Mouse (Mus musculus): ENCODE measurements around the gene Colgalt1. TPM values are rescaled to one million over a fixed set of nuclear protein-coding genes. Genes with fewer than 3 reads are reported as not detected.

The Colgalt1 gene
- polyA plus RNA-seq, 1 experiment from 2014 or later: 58.5 TPM

DNA sequence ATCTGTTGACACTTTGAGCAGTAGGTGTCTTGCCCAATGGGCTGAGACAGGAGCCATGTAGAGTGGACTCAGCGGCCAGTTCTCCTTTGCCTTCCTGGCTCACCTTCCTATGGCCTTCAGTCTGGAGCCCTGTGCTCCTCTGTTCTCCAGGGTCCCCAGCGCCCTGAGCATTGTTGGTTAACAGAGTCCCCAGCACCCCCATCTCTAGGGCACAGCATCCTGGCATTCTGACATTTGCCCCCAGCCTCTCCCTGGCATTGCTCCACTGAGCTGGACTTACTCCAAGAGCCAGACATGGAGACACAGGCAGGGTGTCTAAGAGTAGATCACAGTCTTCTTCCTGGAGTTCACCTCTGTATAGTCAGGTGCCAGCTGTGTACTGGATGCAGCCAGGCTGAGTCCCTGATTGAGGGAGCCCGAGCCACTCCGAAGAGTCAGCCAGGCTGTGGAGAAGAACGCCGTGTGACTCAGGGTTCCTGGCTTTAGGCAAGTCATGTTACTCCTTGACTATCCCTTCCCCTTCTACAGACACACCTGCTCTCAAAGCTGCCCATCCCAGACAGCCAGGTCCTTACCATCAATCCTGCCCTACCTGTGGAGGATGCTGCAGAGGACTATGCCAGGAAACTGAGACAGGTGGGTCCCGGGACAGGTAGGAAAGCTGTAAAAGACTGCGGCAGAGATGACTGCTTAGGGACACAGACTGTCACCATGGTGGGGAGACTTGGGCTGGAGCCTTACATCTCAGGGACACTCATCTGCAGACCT, 17.1 kb upstream of the Colgalt1 start:
- no peak for DNase-seq (ENCODE audit: low spot score)
- Histone ChIP-seq H3K36me3 (peaks cover 19% of the 10 kb centered on the region), H3K4me3 (peak overlapping the region; percentile 91), H3K27me3 (ENCODE audit: insufficient read depth, poor library complexity, severe bottlenecking) (peaks cover 12% of the 10 kb centered on the region), H3K9me3 (no peaks in the 10 kb centered on the region), H3K4me1 (replicated peaks) (peaks cover 51% of the 10 kb centered on the region), H3K27ac (0 out of 2 replicates have a peak overlapping the region, but pooled peaks have one; percentile 99)
- 93% methylated on average over 8 of the region's 8 CpGs for WGBS

DNA sequence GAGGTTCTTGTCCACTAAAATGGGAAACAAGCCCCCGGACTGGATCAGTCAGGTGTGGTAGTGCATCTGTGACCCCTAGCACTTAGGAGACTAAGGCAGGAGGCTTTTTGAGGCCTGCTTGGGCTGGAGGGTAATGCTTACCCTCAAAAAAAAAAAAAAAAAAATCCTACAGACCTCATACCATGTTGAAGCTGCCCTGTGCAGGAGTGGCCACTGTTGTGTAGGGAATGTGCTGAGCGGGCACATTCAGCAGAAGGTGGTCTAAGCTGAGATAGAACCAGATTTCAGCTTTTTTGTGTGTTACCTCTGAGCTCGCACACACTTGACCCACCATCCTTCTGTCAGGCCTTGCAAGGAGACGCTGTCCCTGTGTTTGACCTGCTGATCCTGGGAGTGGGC, 16.5 kb upstream of the Colgalt1 start:
- H3K9me3 ChIP-seq: no peaks in the 10 kb centered on the region
- H3K27ac ChIP-seq: no peak overlapping the region
- H3K27me3 ChIP-seq (ENCODE audit: insufficient read depth, poor library complexity, severe bottlenecking): peaks cover 18% of the 10 kb centered on the region
- peaks cover 51% of the 10 kb centered on the region for H3K4me1 ChIP-seq (replicated peaks)
- H3K4me3 ChIP-seq: no peak overlapping the region
- H3K36me3 ChIP-seq: peaks cover 24% of the 10 kb centered on the region
- 97% methylated on average over 4 of the region's 4 CpGs for WGBS
- DNase-seq (ENCODE audit: low spot score): no peak

- Histone ChIP-seq H3K4me1 (replicated peaks) (peaks cover 47% of the 10 kb centered on the region), H3K4me3 (peak overlapping the region; percentile 16; the same call in 1 of the 2 replicates), H3K9me3 (no peaks in the 10 kb centered on the region), H3K36me3 (peaks cover 34% of the 10 kb centered on the region), H3K27ac (no peak overlapping the region), H3K27me3 (ENCODE audit: insufficient read depth, poor library complexity, severe bottlenecking) (peaks cover 22% of the 10 kb centered on the region)
- peak; percentile 88 for DNase-seq (ENCODE audit: low spot score)
- 11% methylated on average over 27 of the region's 27 CpGs for WGBS
Observed at GRCm38 (mm10) chr8:71595862-71596261, 14.9 kb upstream of the Colgalt1 start.

DNA sequence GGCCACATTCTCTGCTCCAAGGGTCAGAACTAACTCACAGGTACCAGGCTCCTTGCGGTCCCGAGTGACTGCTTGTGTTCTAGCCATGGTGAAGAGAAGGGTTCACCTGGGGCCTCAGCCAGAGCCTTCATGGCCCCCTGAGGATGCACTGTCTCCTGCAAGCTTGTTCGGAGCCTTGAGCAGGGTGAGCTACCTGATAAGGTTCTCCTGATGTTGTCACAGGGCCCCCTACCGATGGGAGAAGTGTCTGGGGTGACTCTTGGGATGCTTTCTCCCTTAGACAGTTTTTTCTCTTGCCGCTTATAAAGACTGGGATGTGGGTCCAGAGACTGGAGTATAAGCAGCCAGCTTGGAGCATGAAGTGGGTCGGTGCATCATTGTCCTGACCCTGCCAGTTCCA, 14.4 kb upstream of the Colgalt1 start:
- H3K4me3 ChIP-seq: no peak overlapping the region
- H3K4me1 ChIP-seq (replicated peaks): peaks cover 42% of the 10 kb centered on the region
- H3K36me3 ChIP-seq: peaks cover 34% of the 10 kb centered on the region
- WGBS: 61% methylated on average over 6 of the region's 6 CpGs
- H3K27me3 ChIP-seq (ENCODE audit: insufficient read depth, poor library complexity, severe bottlenecking): peaks cover 26% of the 10 kb centered on the region
- DNase-seq (ENCODE audit: low spot score): no peak
- H3K9me3 ChIP-seq: no peaks in the 10 kb centered on the region
- no peak overlapping the region for H3K27ac ChIP-seq

DNA sequence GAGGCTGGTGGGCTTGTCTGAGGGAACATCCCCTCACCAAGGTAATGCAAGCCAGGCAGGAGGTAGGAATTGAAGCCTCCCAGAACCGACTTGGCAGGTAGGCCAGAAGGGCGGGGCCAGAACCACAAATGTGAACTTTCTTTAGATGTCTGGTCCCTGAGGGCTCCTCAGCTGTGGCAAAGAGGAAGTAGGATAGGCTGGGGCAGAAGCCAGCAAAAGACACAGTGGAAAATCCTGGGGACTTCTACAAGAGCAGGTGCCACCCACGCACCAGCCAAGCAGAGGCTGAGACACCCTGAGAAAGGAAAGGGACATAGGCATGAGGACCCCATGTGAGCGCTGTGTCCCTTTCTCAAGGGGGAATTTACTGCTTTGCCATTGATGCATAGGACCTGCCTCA, 14.0 kb upstream of the Colgalt1 start:
- peaks cover 39% of the 10 kb centered on the region for H3K4me1 ChIP-seq (replicated peaks)
- WGBS: 81% methylated on average over 4 of the region's 4 CpGs
- no peaks in the 10 kb centered on the region for H3K9me3 ChIP-seq
- H3K4me3 ChIP-seq: no peak overlapping the region
- H3K27me3 ChIP-seq (ENCODE audit: insufficient read depth, poor library complexity, severe bottlenecking): peaks cover 30% of the 10 kb centered on the region
- peaks cover 34% of the 10 kb centered on the region for H3K36me3 ChIP-seq
- DNase-seq (ENCODE audit: low spot score): no peak
- H3K27ac ChIP-seq: no peak overlapping the region

GRCm38 (mm10) chr8:71597451-71597850, 13.3 kb upstream of the Colgalt1 start, which contains the start of gene Fam129c:
Gene Fam129c, plus strand, starts transcription at chr8:71597648.
- WGBS: 83% methylated on average over 3 of the region's 3 CpGs
- Histone ChIP-seq H3K27me3 (ENCODE audit: insufficient read depth, poor library complexity, severe bottlenecking) (peaks cover 37% of the 10 kb centered on the region), H3K27ac (no peak within 1 kb of the TSS)

DNA sequence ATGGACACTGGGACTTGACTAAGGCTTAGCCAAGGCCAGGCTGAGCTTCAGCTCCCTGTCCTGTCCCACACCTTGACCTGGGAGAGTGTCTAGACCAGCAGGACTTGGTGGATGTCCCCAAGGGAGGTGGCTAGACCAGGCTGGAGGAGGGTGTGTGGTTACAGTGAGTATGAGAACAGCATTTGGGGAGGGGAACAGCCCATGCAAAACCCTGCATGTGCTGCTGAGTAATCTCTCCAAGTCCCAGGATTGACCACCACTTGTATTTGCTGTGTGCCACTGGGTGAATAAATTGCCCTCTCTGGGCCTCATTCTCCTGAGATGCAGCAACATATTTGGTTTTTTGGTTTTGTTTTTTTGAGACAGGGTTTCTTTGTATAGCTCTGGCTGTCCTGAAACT, 12.4 kb upstream of the Colgalt1 start:
- H3K9me3 ChIP-seq: no peaks in the 10 kb centered on the region
- H3K36me3 ChIP-seq: peaks cover 34% of the 10 kb centered on the region
- H3K4me1 ChIP-seq (replicated peaks): peaks cover 40% of the 10 kb centered on the region
- no peak overlapping the region for H3K27ac ChIP-seq
- peaks cover 46% of the 10 kb centered on the region for H3K27me3 ChIP-seq (ENCODE audit: insufficient read depth, poor library complexity, severe bottlenecking)
- no peak overlapping the region for H3K4me3 ChIP-seq
- DNase-seq (ENCODE audit: low spot score): no peak

More at GRCm38 (mm10) chr8:71597451-71597850, 13.3 kb upstream of the Colgalt1 start, which contains the start of gene Fam129c:
- H3K9me3 ChIP-seq: no peaks in the 10 kb centered on the region
- no peak for DNase-seq (ENCODE audit: low spot score)
- H3K4me3 ChIP-seq: no peak within 1 kb of the TSS
- peaks cover 40% of the 10 kb centered on the region for H3K4me1 ChIP-seq (replicated peaks)
- peaks cover 34% of the 10 kb centered on the region for H3K36me3 ChIP-seq

GRCm38 (mm10) chr8:71598841-71599240, 12.0 kb upstream of the Colgalt1 start:
- 94% methylated on average over 5 of the region's 5 CpGs for WGBS
- Histone ChIP-seq H3K9me3 (no peaks in the 10 kb centered on the region), H3K27me3 (ENCODE audit: insufficient read depth, poor library complexity, severe bottlenecking) (peaks cover 51% of the 10 kb centered on the region), H3K36me3 (peaks cover 30% of the 10 kb centered on the region), H3K4me3 (no peak overlapping the region), H3K27ac (no peak overlapping the region), H3K4me1 (replicated peaks) (peaks cover 38% of the 10 kb centered on the region)
- no peak for DNase-seq (ENCODE audit: low spot score)

DNA sequence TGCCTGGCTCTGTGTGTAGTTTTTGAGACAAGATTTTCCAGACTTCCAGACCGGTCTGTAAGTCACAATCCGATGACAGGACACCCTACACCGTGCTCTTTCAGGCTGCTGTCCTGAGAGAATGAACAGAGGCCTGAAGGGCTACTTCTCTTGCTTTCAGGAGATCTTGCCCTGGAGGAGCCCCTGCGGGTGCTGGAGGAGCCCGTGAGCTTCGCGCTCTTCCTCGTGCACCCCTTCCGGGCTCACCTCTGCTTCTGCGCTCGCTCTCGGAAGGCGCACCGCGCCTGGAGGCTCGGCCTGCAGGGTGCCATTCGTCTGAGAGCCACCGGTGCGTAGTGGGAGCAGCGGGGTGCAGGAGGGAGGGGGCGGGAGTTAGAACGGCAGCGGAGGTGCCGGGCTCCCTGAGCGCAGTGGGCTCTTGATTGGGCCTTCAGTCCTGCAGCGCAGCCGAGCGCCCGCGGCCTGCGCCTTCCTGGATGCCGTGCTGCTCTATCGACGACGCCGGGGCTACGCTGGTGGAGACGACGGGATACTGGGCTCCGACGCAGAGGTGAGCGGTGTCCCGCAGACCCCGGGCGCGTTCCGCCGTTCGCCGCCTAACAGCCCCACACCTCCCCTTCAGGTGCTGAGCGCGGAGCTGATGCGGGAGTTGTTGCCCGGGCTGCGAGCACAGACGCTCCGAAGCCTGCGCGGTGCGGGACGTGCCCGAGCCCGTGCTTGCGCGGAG, 8.7 kb upstream of the Colgalt1 start:
- Histone ChIP-seq H3K4me1 (replicated peaks) (peaks cover 18% of the 10 kb centered on the region), H3K9me3 (no peaks in the 10 kb centered on the region), H3K4me3 (peak overlapping the region; percentile 49), H3K27me3 (ENCODE audit: insufficient read depth, poor library complexity, severe bottlenecking) (peaks cover 69% of the 10 kb centered on the region), H3K36me3 (peaks cover 16% of the 10 kb centered on the region), H3K27ac (peak overlapping the region; percentile 50)
- peak; percentile 44 for DNase-seq (ENCODE audit: low spot score)
- WGBS: 3% methylated on average over 65 of the region's 65 CpGs

GRCm38 (mm10) chr8:71602666-71603334, 8.0 kb upstream of the Colgalt1 start:
- Histone ChIP-seq H3K27me3 (ENCODE audit: insufficient read depth, poor library complexity, severe bottlenecking) (peaks cover 69% of the 10 kb centered on the region), H3K4me3 (peak overlapping the region; percentile 49), H3K27ac (peak overlapping the region; percentile 50), H3K4me1 (replicated peaks) (peaks cover 18% of the 10 kb centered on the region), H3K9me3 (no peaks in the 10 kb centered on the region), H3K36me3 (peaks cover 16% of the 10 kb centered on the region)
- peak; percentile 68 for DNase-seq (ENCODE audit: low spot score)
- under 1% methylated on average over 32 of the region's 32 CpGs for WGBS

- Histone ChIP-seq H3K36me3 (peaks cover 14% of the 10 kb centered on the region), H3K27me3 (ENCODE audit: insufficient read depth, poor library complexity, severe bottlenecking) (peaks cover 66% of the 10 kb centered on the region), H3K4me3 (no peak overlapping the region), H3K9me3 (no peaks in the 10 kb centered on the region), H3K27ac (no peak overlapping the region), H3K4me1 (replicated peaks) (peaks cover 18% of the 10 kb centered on the region)
- no peak for DNase-seq (ENCODE audit: low spot score)
- WGBS: 54% methylated on average over 7 of the region's 7 CpGs
Observed at GRCm38 (mm10) chr8:71604021-71604420, 6.8 kb upstream of the Colgalt1 start.

DNA sequence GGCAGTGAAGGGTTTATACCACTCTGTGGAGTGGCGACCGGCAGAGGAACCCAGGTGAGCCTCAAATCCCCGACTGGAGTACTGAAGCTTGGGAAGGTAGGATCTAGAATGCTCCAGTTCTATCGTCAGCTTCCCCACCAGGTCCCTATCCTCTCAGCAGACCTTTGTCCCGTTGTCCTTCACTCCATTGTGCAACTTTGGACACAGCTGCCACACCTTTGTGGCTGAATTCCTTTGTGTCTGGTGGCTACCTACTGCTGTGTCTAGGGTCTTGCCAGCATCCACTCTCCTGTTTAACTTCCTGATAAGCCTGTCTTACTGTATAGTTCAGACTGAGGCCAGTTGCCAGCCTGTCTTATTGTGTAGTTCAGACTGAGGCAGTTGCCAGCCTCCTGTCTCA, 1.3 kb downstream of the Colgalt1 start:
- 40% methylated on average over 5 of the region's 5 CpGs for WGBS
- no peak for DNase-seq (ENCODE audit: low spot score)
- Histone ChIP-seq H3K4me1 (replicated peaks) (peaks cover 27% of the 10 kb centered on the region), H3K4me3 (peak overlapping the region; percentile 98), H3K9me3 (no peaks in the 10 kb centered on the region), H3K27me3 (ENCODE audit: insufficient read depth, poor library complexity, severe bottlenecking) (no peaks in the 10 kb centered on the region), H3K27ac (peak overlapping the region; percentile 94; the same call in 1 of the 2 replicates), H3K36me3 (peaks cover 46% of the 10 kb centered on the region)

Measured in hindbrain, embryonic 10.5 days (tissue).